Mouse (Mus musculus): ENCODE results near the gene Esp24.
"Not testable (repeated sequence)": the region's sequence is repeated elsewhere in the genome, so short reads cannot be mapped to it uniquely, and the experiment has no call there.

Gene Esp24

GRCm38 (mm10) chr17:39036395-39036794, at the start of gene Esp24:
Gene Esp24 (plus strand): TSS chr17:39036695.
- not testable (repeated sequence) for DNase-seq

DNA sequence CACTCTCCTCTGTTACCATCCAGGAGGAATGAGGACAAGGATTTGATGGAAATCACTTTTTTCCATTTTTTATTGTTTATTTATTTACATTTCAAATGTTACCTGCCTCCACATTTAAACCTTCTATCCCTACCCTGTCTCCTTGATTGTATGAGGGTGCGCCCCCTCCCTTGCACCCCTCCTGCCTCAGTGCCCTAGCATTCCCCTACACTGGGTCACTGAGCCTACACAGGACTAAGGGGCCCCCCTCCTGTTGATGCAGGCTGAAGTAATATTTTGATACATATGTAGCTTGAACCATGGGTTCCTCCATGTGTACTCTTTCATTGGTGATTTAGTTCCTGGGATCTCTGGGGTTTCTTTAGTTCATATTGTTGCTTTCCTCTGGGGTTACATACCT, 26.6 kb upstream of the Esp24 start:
- no peak for DNase-seq

- no peak for DNase-seq
Measured at GRCm38 (mm10) chr17:39010675-39011638, 25.5 kb upstream of the Esp24 start.

DNA sequence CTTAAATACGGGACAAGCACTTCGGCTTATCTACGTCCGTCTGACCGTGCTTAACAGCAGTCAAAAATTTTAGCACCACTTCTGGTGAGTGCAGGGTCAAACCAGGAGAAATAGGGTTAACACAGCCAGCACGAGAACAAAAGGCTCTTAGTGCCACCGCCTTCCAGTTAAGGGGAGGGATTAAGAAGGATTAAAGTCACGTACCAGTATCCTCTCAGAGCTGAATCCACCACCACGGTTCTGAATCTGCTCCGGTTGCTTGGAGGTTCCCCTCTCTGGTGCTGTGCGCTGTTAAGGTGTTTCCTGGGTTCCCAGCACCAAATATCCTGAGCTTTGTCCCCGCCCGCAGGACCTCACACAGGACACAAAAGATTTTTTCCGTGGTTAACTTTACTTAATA, 19.3 kb upstream of the Esp24 start:
- no peak for DNase-seq

GRCm38 (mm10) chr17:39043241-39043640, 6.7 kb downstream of the Esp24 start, which contains the start of gene Gm21903:
Gene Gm21903 (minus strand): TSS chr17:39043341.
- DNase-seq, result no peak

DNA sequence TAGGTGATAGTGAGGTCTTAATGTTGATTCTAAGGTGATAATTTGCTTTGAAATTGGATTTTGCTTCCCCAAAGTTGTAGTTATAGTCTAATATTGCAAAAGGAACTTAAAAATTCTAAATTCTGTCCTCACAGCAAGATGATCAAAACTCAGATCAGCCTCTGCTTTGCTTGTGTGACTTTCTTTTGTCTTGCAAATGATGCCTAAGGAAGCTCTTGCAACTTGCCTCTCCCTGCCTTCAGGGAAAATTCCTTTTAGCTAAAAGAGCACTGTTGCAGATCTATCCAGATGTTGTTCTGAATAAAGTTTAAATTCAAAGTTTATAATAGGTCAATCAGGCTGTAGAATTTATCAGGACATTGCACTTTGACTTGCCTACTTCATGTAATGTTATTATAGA, 27.1 kb downstream of the Esp24 start:
- DNase-seq, result no peak

GRCm38 (mm10) chr17:39076937-39077336, 40.4 kb downstream of the Esp24 start, which contains the start of gene Esp23:
Gene Esp23 (minus strand): TSS chr17:39077037.
- DNase-seq, result no peak
